Mouse (Mus musculus) olfactory bulb, adult 2 months (tissue): ENCODE data around the gene Lig1. TPM values are rescaled to one million over a fixed set of nuclear protein-coding genes. Genes with fewer than 3 reads are reported as not detected.

Experiments
- H3K27ac ChIP-seq: fragments of 200-500 bp; 2 replicates; pipeline ENCODE4 v1.5.1; 2012; ENCODE audit warnings: low read depth, low read length; ENCODE audit not compliant: insufficient read depth
- H3K4me1 ChIP-seq: fragments of 200-500 bp; 2 replicates; pipeline ENCODE4 v1.6.1; 2012; ENCODE audit warnings: low read length; ENCODE audit not compliant: control insufficient read depth, insufficient read depth
- H3K4me3 ChIP-seq: fragments of 200-500 bp; 2 replicates; pipeline ENCODE4 v1.5.1; 2012; ENCODE audit warnings: mild to moderate bottlenecking, low read depth, low read length, moderate library complexity; ENCODE audit not compliant: insufficient read depth
- CTCF ChIP-seq: fragments of 200-500 bp; IDR thresholded peaks from 2 replicates; pipeline ENCODE4 v1.5.1; 2012; ENCODE audit warnings: low read depth, mild to moderate bottlenecking, low read length, moderate library complexity; ENCODE audit not compliant: insufficient read depth
- POLR2A ChIP-seq: fragments of 200-500 bp; IDR thresholded peaks from 2 replicates; pipeline ENCODE4 v1.6.1; 2012; ENCODE audit warnings: mild to moderate bottlenecking, low read depth, low read length, moderate library complexity; ENCODE audit not compliant: insufficient read depth
- WGBS: fragments of 180-500 bp; shearing (Covaris S2); methylation state at CpG from one replicate; pipeline ENCODE4 v1.1.7; 2018; 5-methylcytosine and 5-hydroxymethylcytosine counted together
- polyA plus RNA-seq: library from polyadenylated mRNA; stranded (reverse); fragments of >200 nt; gene quantifications from 2 replicates; pipeline ENCODE4 v1.2.4, GENCODE M21; 2012; ENCODE audit warnings: low replicate concordance; ENCODE audit not compliant: missing spikeins, insufficient read depth, insufficient read length

Lig1 gene
- polyA plus RNA-seq, 1 experiment: not detected

DNA sequence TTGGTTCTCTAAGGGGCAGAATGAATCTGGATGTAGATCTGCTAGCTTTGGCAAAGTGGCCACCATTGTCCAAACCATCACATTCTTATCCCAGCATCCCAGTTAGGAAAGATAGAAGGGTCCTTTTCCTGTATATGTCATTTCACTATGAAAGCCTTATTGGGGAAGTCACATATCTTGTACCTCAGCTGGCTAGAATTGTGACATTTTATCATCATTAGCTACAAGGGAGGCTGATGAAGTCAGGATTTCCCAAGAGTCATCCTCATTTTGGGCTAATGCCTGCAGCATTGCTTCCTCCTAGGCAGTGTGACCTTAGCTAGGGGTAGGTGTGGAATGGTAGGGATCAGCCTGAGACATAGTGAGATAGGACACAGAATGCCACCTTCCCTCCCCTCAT, 26.3 kb downstream of the Lig1 start:
- Histone ChIP-seq H3K4me1 (no peaks in the 10 kb centered on the region), H3K4me3 (no peak overlapping the region), H3K27ac (no peak overlapping the region)
- TF ChIP-seq POLR2A: no peak
- TF ChIP-seq CTCF: no peak

DNA sequence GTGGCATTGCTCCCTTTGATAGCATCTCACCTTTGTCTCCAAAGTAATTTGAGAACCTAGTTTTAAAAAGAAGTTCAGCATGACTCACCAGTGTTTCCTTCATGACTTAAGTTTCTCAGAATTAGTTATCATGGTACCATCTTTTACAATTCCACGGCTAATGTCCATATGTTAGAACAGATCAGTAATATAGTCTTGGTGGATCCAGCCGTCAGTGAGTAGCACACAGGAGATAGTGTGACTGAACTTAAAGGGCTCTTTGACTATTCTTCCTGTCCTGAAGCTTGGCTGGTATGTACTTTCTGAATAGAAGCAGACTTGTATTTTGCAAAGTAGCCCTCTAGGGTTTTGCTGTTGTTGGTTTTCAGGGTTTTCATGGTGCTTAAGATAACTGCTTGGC, 32.3 kb downstream of the Lig1 start:
- Histone ChIP-seq H3K4me1 (no peaks in the 10 kb centered on the region), H3K4me3 (no peak overlapping the region), H3K27ac (no peak overlapping the region)
- TF ChIP-seq CTCF (no peak), POLR2A (no peak)
- WGBS: 84% methylated on average over 2 of the region's 2 CpGs

GRCm38 (mm10) chr7:13310493-13311199, 33.6 kb downstream of the Lig1 start:
- no peak for TF ChIP-seq CTCF
- TF ChIP-seq POLR2A: no peak
- H3K4me1 ChIP-seq: no peaks in the 10 kb centered on the region
- 96% methylated on average over 6 of the region's 6 CpGs for WGBS

DNA sequence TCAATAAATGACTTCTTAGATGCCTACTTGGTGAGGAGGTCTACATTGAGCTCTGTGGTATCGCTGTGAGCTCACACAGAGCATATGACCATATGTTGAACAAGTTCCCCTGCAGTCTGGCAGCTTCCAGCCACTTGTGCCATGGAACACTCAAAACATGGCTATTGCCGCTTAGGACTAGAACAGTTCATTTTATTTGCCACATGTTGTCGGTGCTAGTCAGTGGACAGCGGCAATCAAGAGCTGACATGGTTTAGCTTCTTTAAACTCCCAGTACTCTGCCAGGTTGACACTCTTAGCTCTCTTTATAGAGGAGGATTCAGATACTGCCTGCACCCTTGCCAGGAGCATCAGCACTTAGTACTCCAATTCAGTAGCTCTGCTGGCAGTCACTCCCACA, 34.3 kb downstream of the Lig1 start:
- 96% methylated on average over 4 of the region's 4 CpGs for WGBS
- no peaks in the 10 kb centered on the region for H3K4me1 ChIP-seq
- TF ChIP-seq POLR2A (no peak), CTCF (no peak)
- H3K4me3 ChIP-seq: no peak overlapping the region
- H3K27ac ChIP-seq: no peak overlapping the region

More at GRCm38 (mm10) chr7:13310493-13311199, 33.6 kb downstream of the Lig1 start:
- no peak overlapping the region for H3K4me3 ChIP-seq
- H3K27ac ChIP-seq: no peak overlapping the region

GRCm38 (mm10) chr7:13314095-13314597, 37.1 kb downstream of the Lig1 start:
- TF ChIP-seq POLR2A (no peak), CTCF (no peak)
- Histone ChIP-seq H3K27ac (no peak overlapping the region), H3K4me1 (no peaks in the 10 kb centered on the region), H3K4me3 (no peak overlapping the region)
- WGBS: 52% methylated on average over 5 of the region's 5 CpGs

GRCm38 (mm10) chr7:13321424-13321823, 44.3 kb downstream of the Lig1 start:
- no peak for TF ChIP-seq CTCF
- no peak for TF ChIP-seq POLR2A
- Histone ChIP-seq H3K27ac (no peak overlapping the region), H3K4me1 (no peaks in the 10 kb centered on the region), H3K4me3 (no peak overlapping the region)
- WGBS: 84% methylated on average over 3 of the region's 3 CpGs

- no peaks in the 10 kb centered on the region for H3K4me1 ChIP-seq
- H3K27ac ChIP-seq: no peak within 1 kb of the TSS
- no peak within 1 kb of the TSS for H3K4me3 ChIP-seq
- no peak for TF ChIP-seq CTCF
- no peak for TF ChIP-seq POLR2A
- 56% methylated on average over 2 of the region's 2 CpGs for WGBS
These were observed 47.2 kb downstream of the Lig1 start, which contains the start of gene Pla2g4c for GRCm38 (mm10) chr7:13324316-13324715. Gene Pla2g4c, plus strand, starts transcription at chr7:13324655.

GRCm38 (mm10) chr7:13330575-13330974, 53.5 kb downstream of the Lig1 start:
- Histone ChIP-seq H3K27ac (no peak overlapping the region), H3K4me1 (no peaks in the 10 kb centered on the region), H3K4me3 (no peak overlapping the region)
- WGBS: 98% methylated on average over 2 of the region's 2 CpGs
- no peak for TF ChIP-seq CTCF
- TF ChIP-seq POLR2A: no peak

GRCm38 (mm10) chr7:13355943-13356342, 78.9 kb downstream of the Lig1 start:
- Histone ChIP-seq H3K27ac (no peak overlapping the region), H3K4me3 (no peak overlapping the region), H3K4me1 (no peaks in the 10 kb centered on the region)
- TF ChIP-seq CTCF (no peak), POLR2A (no peak)

Other genes with a start within 250 kb of the Lig1 start
- gene Chmp2a, start 242.5 kb upstream of the Lig1 start, polyA plus RNA-seq: not detected in 2 replicates
- 648 TPM in 1 of 2 replicates, not detected in the other for gene Ube2m, start 239.0 kb upstream of the Lig1 start, polyA plus RNA-seq
- not detected in 2 replicates for gene Mzf1, start 222.5 kb upstream of the Lig1 start, polyA plus RNA-seq
- gene Vmn1r85, start 182.1 kb upstream of the Lig1 start, polyA plus RNA-seq: not detected in 2 replicates
- not detected in 2 replicates for gene Vmn1r86, start 157.4 kb upstream of the Lig1 start, polyA plus RNA-seq
- gene Vmn1r87, start 137.1 kb upstream of the Lig1 start, polyA plus RNA-seq: not detected in 2 replicates
- not detected in 2 replicates for gene Vmn1r88, start 117.7 kb upstream of the Lig1 start, polyA plus RNA-seq
- gene Vmn1r89, start 64.3 kb upstream of the Lig1 start, polyA plus RNA-seq: not detected in 2 replicates
- gene Zswim9, start 1.4 kb downstream of the Lig1 start, polyA plus RNA-seq: not detected in 2 replicates
- gene Pla2g4c, start 47.4 kb downstream of the Lig1 start, polyA plus RNA-seq: not detected in 2 replicates
- gene Cabp5, start 120.8 kb downstream of the Lig1 start, polyA plus RNA-seq: not detected in 2 replicates
- gene Bsph1, start 173.6 kb downstream of the Lig1 start, polyA plus RNA-seq: not detected in 2 replicates